Mouse (Mus musculus) liver, embryonic 11.5 days (tissue): ENCODE measurements around the gene A030005K14Rik. TPM values are rescaled to one million over a fixed set of nuclear protein-coding genes. Genes with fewer than 3 reads are reported as not detected.

Experiments
- ATAC-seq: fragments of 200-750 bp; cut with Nextera tagmentation; replicated peaks from 2 replicates; pipeline ENCODE4 v1.8.0; 2017; ENCODE audit warnings: moderate number of reproducible peaks, mild to moderate bottlenecking, moderate TSS enrichment, moderate library complexity; ENCODE audit not compliant: low FRiP score
- DNase-seq: peaks from one replicate; pipeline ENCODE4 v3.0.0-alpha.2; 2017; ENCODE audit warnings: low spot score
- H3K27ac ChIP-seq: fragments of 300-500 bp; sonication (generic); 2 replicates; pipeline ENCODE4 v1.5.1; 2014; ENCODE audit warnings: mild to moderate bottlenecking, low read depth, low read length, control low read depth
- H3K27me3 ChIP-seq: fragments of 300-500 bp; sonication (generic); replicated peaks from 2 replicates; pipeline ENCODE4 v1.6.1; 2014; ENCODE audit warnings: low read length, mixed read lengths; ENCODE audit not compliant: control insufficient read depth, insufficient read depth
- H3K36me3 ChIP-seq: fragments of 300-500 bp; sonication (generic); 2 replicates; pipeline ENCODE4 v1.6.1; 2014; ENCODE audit warnings: mild to moderate bottlenecking, low read length, moderate library complexity, mixed read lengths; ENCODE audit not compliant: control insufficient read depth, insufficient read depth
- H3K4me1 ChIP-seq: fragments of 300-500 bp; sonication (generic); replicated peaks from 2 replicates; pipeline ENCODE4 v1.6.1; 2014; ENCODE audit warnings: low read length, mixed read lengths; ENCODE audit not compliant: control insufficient read depth, insufficient read depth
- H3K4me2 ChIP-seq: fragments of 300-500 bp; sonication (generic); 2 replicates; pipeline ENCODE4 v1.6.1; 2014; ENCODE audit warnings: mild to moderate bottlenecking, control low read depth, moderate library complexity
- H3K4me3 ChIP-seq: fragments of 300-500 bp; sonication (generic); 2 replicates; pipeline ENCODE4 v1.5.1; 2014; ENCODE audit warnings: low read depth, low read length, control low read depth
- H3K9ac ChIP-seq: fragments of 300-500 bp; sonication (generic); 2 replicates; pipeline ENCODE4 v1.6.1; 2014; ENCODE audit warnings: low read depth, low read length, control low read depth
- H3K9me3 ChIP-seq: fragments of 300-500 bp; sonication (generic); 2 replicates; pipeline ENCODE4 v1.6.1; 2016; ENCODE audit warnings: low read length, inconsistent platforms, mixed read lengths; ENCODE audit not compliant: control insufficient read depth
- WGBS: fragments of 180-500 bp; shearing (Covaris S2); extraction: QIAGEN DNeasy Blood & Tissue Kit; methylation state at CpG from one replicate; pipeline ENCODE4 v1.1.7; 2014; 5-methylcytosine and 5-hydroxymethylcytosine counted together
- polyA plus RNA-seq: library from polyadenylated mRNA; unstranded; fragments of >200 nt; fragmentation: Nextera tagmentation; extraction: Ambion mirVana; gene quantifications from 2 replicates; pipeline ENCODE4 v1.2.1, GENCODE M21; 2014

The A030005K14Rik gene
- polyA plus RNA-seq, 1 experiment from 2014 or later, result not detected

DNA sequence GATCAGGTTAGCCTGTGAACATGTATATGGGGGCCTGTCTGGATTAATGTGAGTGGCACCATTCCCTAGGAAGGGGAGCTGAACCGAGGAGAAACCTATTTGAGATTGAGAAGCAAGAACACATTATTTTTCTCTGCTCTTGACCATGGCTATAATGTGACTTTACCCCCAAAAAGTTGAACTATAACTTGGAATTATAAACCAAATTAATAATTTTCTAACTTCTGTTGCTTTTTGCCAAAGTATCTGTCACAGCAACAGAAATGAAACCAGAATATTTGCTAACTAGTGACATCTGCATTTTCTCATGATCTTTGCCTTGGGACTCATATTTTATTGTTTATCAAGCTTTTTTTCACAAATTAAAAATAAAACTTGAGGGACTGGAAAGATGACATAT lies 42.6 kb downstream of the A030005K14Rik start:
- Histone ChIP-seq H3K4me2 (no peak overlapping the region), H3K9ac (no peak overlapping the region), H3K27me3 (no peaks in the 10 kb centered on the region), H3K9me3 (no peaks in the 10 kb centered on the region), H3K36me3 (no peaks in the 10 kb centered on the region), H3K4me3 (no peak overlapping the region), H3K4me1 (no peaks in the 10 kb centered on the region), H3K27ac (no peak overlapping the region)
- DNase-seq (no peak), ATAC-seq (no peak)
- WGBS, result 75% methylated on average over 1 of the region's 1 CpGs

GRCm38 (mm10) chr1:83015329-83015879 lies 43.8 kb downstream of the A030005K14Rik start:
- Histone ChIP-seq H3K9ac (no peak overlapping the region), H3K4me1 (no peaks in the 10 kb centered on the region), H3K27me3 (no peaks in the 10 kb centered on the region), H3K27ac (no peak overlapping the region), H3K4me3 (no peak overlapping the region), H3K4me2 (no peak overlapping the region), H3K9me3 (no peaks in the 10 kb centered on the region), H3K36me3 (no peaks in the 10 kb centered on the region)
- 69% methylated on average over 10 of the region's 10 CpGs for WGBS
- no peak for DNase-seq
- no peak for ATAC-seq

GRCm38 (mm10) chr1:83014477-83014876 lies 44.7 kb downstream of the A030005K14Rik start:
- WGBS, result 81% methylated on average over 3 of the region's 3 CpGs
- H3K27ac ChIP-seq, result no peak overlapping the region
- no peak for ATAC-seq

More at GRCm38 (mm10) chr1:83014477-83014876, 44.7 kb downstream of the A030005K14Rik start:
- no peaks in the 10 kb centered on the region for H3K36me3 ChIP-seq
- no peak for DNase-seq
- H3K4me2 ChIP-seq, result no peak overlapping the region
- no peaks in the 10 kb centered on the region for H3K4me1 ChIP-seq
- H3K4me3 ChIP-seq, result no peak overlapping the region
- H3K9me3 ChIP-seq, result no peaks in the 10 kb centered on the region
- H3K9ac ChIP-seq, result no peak overlapping the region
- no peaks in the 10 kb centered on the region for H3K27me3 ChIP-seq

Other genes with a start within 250 kb of the A030005K14Rik start
- 47.6 and 58.7 TPM in 2 replicates for gene Agfg1, start 219.9 kb downstream of the A030005K14Rik start, polyA plus RNA-seq
- not detected in 2 replicates for gene A030005L19Rik, start 146.1 kb downstream of the A030005K14Rik start, polyA plus RNA-seq
- gene A030014E15Rik, start 134.5 kb downstream of the A030005K14Rik start, polyA plus RNA-seq, result not detected in 2 replicates
- gene Gm6217, start 128.0 kb downstream of the A030005K14Rik start, polyA plus RNA-seq, result not detected in 2 replicates
- not detected in 2 replicates for gene A030003K21Rik, start 116.0 kb downstream of the A030005K14Rik start, polyA plus RNA-seq
- not detected in 2 replicates for gene Gm7544, start 103.4 kb downstream of the A030005K14Rik start, polyA plus RNA-seq
- gene Gm47955, start 99.1 kb downstream of the A030005K14Rik start, polyA plus RNA-seq, result not detected in 2 replicates
- gene Gm47959, start 58.8 kb downstream of the A030005K14Rik start, polyA plus RNA-seq, result not detected in 2 replicates
- gene Slc19a3, start 20.9 kb downstream of the A030005K14Rik start, polyA plus RNA-seq, result 0.18 and 0.21 TPM in 2 replicates
- not detected in 2 replicates for gene Krtap28-10, start 16.9 kb downstream of the A030005K14Rik start, polyA plus RNA-seq
- gene Gm47969, start 14.4 kb downstream of the A030005K14Rik start, polyA plus RNA-seq, result not detected in 2 replicates
- gene Krtap28-13, start 1.6 kb upstream of the A030005K14Rik start, polyA plus RNA-seq, result not detected in 2 replicates
- gene Ccl20, start 57.4 kb upstream of the A030005K14Rik start, polyA plus RNA-seq, result 0.23 TPM in 1 of 2 replicates, not detected in the other
- gene Daw1, start 100.4 kb upstream of the A030005K14Rik start, polyA plus RNA-seq, result not detected in 2 replicates